Mouse (Mus musculus) C2C12 (cell line): ENCODE data around the gene Adamts12.

Source experiments
- CTCF ChIP-seq: IDR thresholded peaks from one replicate; pipeline ENCODE4 v1.5.1; 2011; ENCODE audit not compliant: control insufficient read depth, insufficient read depth, insufficient read length
- FOSL1 ChIP-seq: IDR thresholded peaks from one replicate; pipeline ENCODE4 v1.8.0; 2011; ENCODE audit warnings: mild to moderate bottlenecking, low read length; ENCODE audit not compliant: poor library complexity, insufficient read depth, severe bottlenecking
- MYOD1 ChIP-seq: IDR thresholded peaks from one replicate; pipeline ENCODE4 v1.6.1; 2011; ENCODE audit warnings: low read depth; ENCODE audit not compliant: control insufficient read depth, insufficient read length
- USF1 ChIP-seq: IDR thresholded peaks from one replicate; pipeline ENCODE4 v1.6.1; 2011; ENCODE audit warnings: low read depth, mild to moderate bottlenecking, control low read depth, moderate library complexity

DNA sequence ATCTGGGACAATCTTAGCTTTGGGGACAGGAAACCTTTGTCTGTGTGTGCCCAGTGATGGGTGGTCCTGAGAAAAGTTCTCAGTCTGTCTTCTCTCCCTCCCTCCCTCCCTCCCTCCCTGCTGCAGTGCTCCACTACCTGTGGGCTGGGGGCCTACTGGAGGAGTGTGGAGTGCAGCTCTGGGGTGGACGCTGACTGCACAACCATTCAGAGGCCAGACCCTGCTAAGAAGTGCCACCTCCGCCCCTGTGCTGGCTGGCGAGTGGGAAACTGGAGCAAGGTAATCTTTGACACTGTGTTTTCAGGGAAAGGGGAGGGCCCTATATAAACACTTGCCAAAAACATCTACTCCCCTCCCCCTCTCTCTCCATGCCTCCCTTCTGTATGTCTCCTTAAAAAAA lies 252.5 kb downstream of the Adamts12 start:
- TF ChIP-seq CTCF (no peak), USF1 (no peak), FOSL1 (no peak), MYOD1 (no peak)
